Mouse (Mus musculus) small intestine, adult 2 months (tissue): Measurements from ENCODE around the gene Ankrd50.

Experiments
- CTCF ChIP-seq: fragments of 200-500 bp; IDR thresholded peaks from 2 replicates; pipeline ENCODE4 v1.5.1; 2012; ENCODE audit warnings: low read depth, mild to moderate bottlenecking, control low read depth, inconsistent platforms, low read length, moderate library complexity, mixed read lengths; ENCODE audit not compliant: insufficient replicate concordance, insufficient read length; ENCODE audit errors: extremely low read depth
- POLR2A ChIP-seq: fragments of 200-500 bp; IDR thresholded peaks from 2 replicates; pipeline ENCODE4 v1.6.1; 2012; ENCODE audit warnings: low read depth, mild to moderate bottlenecking, control low read depth, inconsistent platforms, low read length, moderate library complexity

DNA sequence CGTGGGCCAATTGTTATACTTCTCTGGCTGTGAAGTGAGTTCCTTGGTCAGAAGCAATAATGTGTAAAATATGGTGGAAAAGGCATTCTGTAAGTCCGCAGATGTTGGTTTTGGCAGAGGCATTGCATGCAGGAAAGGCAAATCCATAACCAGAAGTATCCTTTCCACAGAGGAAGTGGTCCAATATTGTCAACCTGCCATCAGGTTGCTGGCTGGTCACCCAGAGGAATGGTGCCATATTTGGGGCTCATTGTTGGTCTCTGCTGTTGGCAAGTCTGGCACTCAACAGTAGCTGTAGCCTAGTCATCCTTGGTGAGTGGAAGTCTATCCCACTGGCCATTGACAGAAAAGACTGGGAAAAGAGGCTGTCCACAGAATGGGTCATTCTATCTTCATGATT is 35.8 kb upstream of the Ankrd50 start:
- TF ChIP-seq POLR2A (no peak), CTCF (no peak)
